Mouse (Mus musculus) lung, adult 2 months (tissue): ENCODE results near the gene Wars2.

Source experiments
- CTCF ChIP-seq: fragments of 200-500 bp; IDR thresholded peaks from 2 replicates; pipeline ENCODE4 v1.5.1; 2011; ENCODE audit warnings: mild to moderate bottlenecking, low read length, control low read depth; ENCODE audit not compliant: insufficient read depth
- POLR2A ChIP-seq: fragments of 200-500 bp; IDR thresholded peaks from 2 replicates; pipeline ENCODE4 v1.6.1; 2011; ENCODE audit warnings: low read depth, mild to moderate bottlenecking, control low read depth, low read length, borderline replicate concordance; ENCODE audit errors: extremely low read depth

DNA sequence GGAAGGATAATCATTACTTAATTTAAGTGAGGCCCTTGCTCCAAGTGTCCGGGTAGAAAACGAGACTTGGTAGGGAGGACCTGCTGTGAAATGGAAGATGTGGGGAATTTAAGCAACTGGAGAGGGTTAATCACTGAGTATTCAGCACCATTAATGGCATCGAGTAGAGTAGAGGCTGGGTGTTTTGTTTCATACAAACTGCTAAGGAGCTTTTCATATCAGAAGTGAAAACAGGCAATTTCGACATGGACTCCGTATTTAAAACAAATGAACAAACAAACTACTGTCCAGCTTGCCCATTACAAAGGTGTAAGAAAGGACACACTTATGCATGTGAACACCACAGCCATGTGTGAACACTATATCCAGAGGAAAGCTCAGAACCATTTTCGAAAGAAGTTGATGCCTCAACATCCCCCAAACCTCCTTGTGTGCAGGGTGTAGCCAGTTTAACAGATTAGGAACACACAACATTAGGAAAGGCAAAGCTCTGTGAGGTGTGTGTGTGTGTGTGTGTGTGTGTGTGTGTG, 118.9 kb downstream of the Wars2 start:
- TF ChIP-seq POLR2A (no peak), CTCF (no peak)
